Mouse (Mus musculus) liver, adult 2 months (tissue): ENCODE results near the gene Ubr4.

Experiments
- CTCF ChIP-seq: fragments of 200-500 bp; IDR thresholded peaks from 2 replicates; pipeline ENCODE4 v1.5.1; 2011; ENCODE audit warnings: low read depth, low read length, control low read depth
- POLR2A ChIP-seq: fragments of 200-500 bp; IDR thresholded peaks from 2 replicates; pipeline ENCODE4 v1.6.1; 2011; ENCODE audit warnings: low read length, control low read depth; ENCODE audit not compliant: insufficient read depth; ENCODE audit errors: extremely low read depth

DNA sequence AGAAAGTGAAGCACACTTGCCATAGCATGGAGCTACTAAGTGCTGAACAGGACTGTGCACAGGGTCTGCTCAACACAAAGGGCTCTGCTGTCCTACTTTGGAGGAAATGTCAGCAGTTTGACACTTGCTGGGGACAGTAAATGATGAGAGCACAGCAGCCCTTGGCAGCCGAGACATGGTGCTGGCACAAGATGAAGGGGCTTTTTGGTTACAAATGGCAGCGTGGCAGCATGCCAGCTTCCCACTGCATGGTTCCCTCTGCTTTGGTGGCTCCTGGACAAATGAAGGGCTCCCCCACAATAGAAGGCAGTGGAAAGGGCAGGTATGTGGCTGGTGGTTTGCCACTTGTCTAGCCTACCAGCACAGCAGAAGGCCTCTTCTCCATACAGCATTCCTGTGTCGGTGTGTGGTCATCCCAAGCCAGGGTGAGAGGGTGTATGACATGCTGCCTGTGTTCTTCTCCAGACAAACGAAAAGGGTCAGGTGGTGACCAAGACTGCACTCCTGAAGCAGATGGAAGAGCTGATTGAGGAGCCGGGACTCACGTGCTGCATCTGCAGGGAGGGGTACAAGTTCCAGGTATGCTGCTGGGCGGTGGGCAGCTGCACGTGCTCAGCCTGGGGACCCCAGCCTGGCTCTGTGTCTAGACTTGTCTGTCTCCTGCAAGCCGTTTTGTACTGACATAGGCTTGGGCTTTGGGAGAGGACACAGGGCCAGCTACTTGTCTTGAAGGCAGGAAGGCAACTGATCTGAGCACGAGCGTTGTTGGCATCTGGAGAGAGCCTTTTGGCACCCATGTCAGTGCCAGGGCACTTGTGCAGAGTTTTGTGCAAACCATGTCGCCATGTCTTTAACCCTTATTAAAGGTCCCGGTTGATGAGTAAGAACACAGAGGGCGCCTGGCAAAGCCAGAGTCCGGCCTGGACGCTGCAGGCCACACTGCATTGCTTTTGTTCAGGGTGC is 124.5 kb downstream of the Ubr4 start:
- TF ChIP-seq POLR2A (no peak), CTCF (no peak)
